Mouse (Mus musculus) cerebellum, adult 2 months (tissue): ENCODE measurements around the gene Chst8. TPM values are rescaled to one million over a fixed set of nuclear protein-coding genes. Genes with fewer than 3 reads are reported as not detected.
A peak's percentile ranks its signal among the peaks of the same experiment; 100 is the strongest.

Experiments used
- DNase-seq, 2 experiments: peaks; one replicate each; pipeline ENCODE4 v3.0.0; 2021
- H3K27ac ChIP-seq: fragments of 200-500 bp; 2 replicates; pipeline ENCODE4 v1.5.1; 2012; ENCODE audit warnings: low read length, control low read depth, inconsistent platforms; ENCODE audit not compliant: insufficient read depth
- H3K27me3 ChIP-seq: fragments of 200-500 bp; 2 replicates; pipeline ENCODE4 v1.6.1; 2012; ENCODE audit warnings: inconsistent platforms, mild to moderate bottlenecking, low read length, moderate library complexity; ENCODE audit not compliant: control insufficient read depth, insufficient read depth
- H3K4me1 ChIP-seq: fragments of 200-500 bp; 2 replicates; pipeline ENCODE4 v1.6.1; 2011; ENCODE audit warnings: low read length; ENCODE audit not compliant: control insufficient read depth, insufficient read depth
- H3K4me3 ChIP-seq: fragments of 200-500 bp; replicated peaks from 2 replicates; pipeline ENCODE3; 2011; ENCODE audit warnings: mild to moderate bottlenecking, low read depth, low read length, control low read depth; ENCODE audit not compliant: insufficient read depth
- CTCF ChIP-seq: fragments of 200-500 bp; IDR thresholded peaks from 2 replicates; pipeline ENCODE4 v1.5.1; 2011; ENCODE audit warnings: low read depth, mild to moderate bottlenecking, control low read depth, low read length, moderate library complexity, borderline replicate concordance; ENCODE audit not compliant: insufficient read depth
- POLR2A ChIP-seq: fragments of 200-500 bp; IDR thresholded peaks from 2 replicates; pipeline ENCODE4 v1.6.1; 2011; ENCODE audit warnings: low read length, control low read depth, borderline replicate concordance; ENCODE audit not compliant: insufficient read depth
- WGBS: fragments of 180-500 bp; shearing (Covaris S2); methylation state at CpG from one replicate; pipeline ENCODE4 v1.1.7; 2018; 5-methylcytosine and 5-hydroxymethylcytosine counted together
- polyA plus RNA-seq: library from polyadenylated mRNA; depleted of rRNA; stranded (reverse); fragments of >200 nt; gene quantifications from 2 replicates; pipeline ENCODE4 v1.2.3, GENCODE M21; 2012

Chst8 gene
- polyA plus RNA-seq, 1 experiment, result 30.1 TPM

GRCm38 (mm10) chr7:34811531-34812526 lies 682 bp downstream of the Chst8 start:
- Histone ChIP-seq H3K4me3 (peak overlapping the region; percentile 6), H3K27me3 (no peaks in the 10 kb centered on the region), H3K27ac (no peak overlapping the region), H3K4me1 (0 out of 2 replicates have a peak, but pooled peaks cover 5% of the 10 kb centered on the region)
- TF ChIP-seq POLR2A (no peak), CTCF (no peak)
- peak in 1 of 2 experiments; percentile 15 for DNase-seq
- 1% methylated on average over 66 of the region's 66 CpGs for WGBS

GRCm38 (mm10) chr7:34811060-34811459 lies 1.5 kb downstream of the Chst8 start:
- DNase-seq, result no peak
- no peak overlapping the region for H3K27ac ChIP-seq
- H3K27me3 ChIP-seq, result no peaks in the 10 kb centered on the region
- H3K4me1 ChIP-seq, result peaks cover 11% of the 10 kb centered on the region; the same call in 1 of the 2 replicates
- 5% methylated on average over 10 of the region's 10 CpGs for WGBS
- TF ChIP-seq CTCF (no peak), POLR2A (no peak)
- no peak overlapping the region for H3K4me3 ChIP-seq

- peaks cover 8% of the 10 kb centered on the region; the same call in 1 of the 2 replicates for H3K4me1 ChIP-seq
- no peak for TF ChIP-seq POLR2A
- TF ChIP-seq CTCF, result no peak
- WGBS, result 18% methylated on average over 6 of the region's 6 CpGs
- H3K27me3 ChIP-seq, result no peaks in the 10 kb centered on the region
- DNase-seq, result peak; percentile 59 to 78
- no peak overlapping the region for H3K27ac ChIP-seq
- no peak overlapping the region for H3K4me3 ChIP-seq
These were observed 6.2 kb downstream of the Chst8 start for GRCm38 (mm10) chr7:34806307-34806706.

GRCm38 (mm10) chr7:34805691-34806205 lies 6.8 kb downstream of the Chst8 start:
- DNase-seq, result no peak
- TF ChIP-seq POLR2A (no peak), CTCF (no peak)
- Histone ChIP-seq H3K4me1 (peaks cover 8% of the 10 kb centered on the region; the same call in 1 of the 2 replicates), H3K27ac (no peak overlapping the region), H3K4me3 (no peak overlapping the region), H3K27me3 (no peaks in the 10 kb centered on the region; the same call in 1 of the 2 replicates)
- WGBS, result 93% methylated on average over 3 of the region's 3 CpGs

GRCm38 (mm10) chr7:34805042-34805441 lies 7.5 kb downstream of the Chst8 start:
- Histone ChIP-seq H3K4me3 (no peak overlapping the region), H3K27me3 (no peaks in the 10 kb centered on the region; the same call in 1 of the 2 replicates), H3K27ac (no peak overlapping the region), H3K4me1 (peaks cover 8% of the 10 kb centered on the region; the same call in 1 of the 2 replicates)
- TF ChIP-seq CTCF (no peak), POLR2A (no peak)
- 79% methylated on average over 2 of the region's 2 CpGs for WGBS
- DNase-seq, result no peak

GRCm38 (mm10) chr7:34799950-34800511 lies 12.5 kb downstream of the Chst8 start:
- Histone ChIP-seq H3K4me1 (no peaks in the 10 kb centered on the region), H3K27me3 (no peaks in the 10 kb centered on the region; the same call in 1 of the 2 replicates), H3K4me3 (no peak overlapping the region), H3K27ac (no peak overlapping the region)
- no peak for DNase-seq
- 21% methylated on average over 13 of the region's 13 CpGs for WGBS
- TF ChIP-seq CTCF (no peak), POLR2A (no peak)

DNA sequence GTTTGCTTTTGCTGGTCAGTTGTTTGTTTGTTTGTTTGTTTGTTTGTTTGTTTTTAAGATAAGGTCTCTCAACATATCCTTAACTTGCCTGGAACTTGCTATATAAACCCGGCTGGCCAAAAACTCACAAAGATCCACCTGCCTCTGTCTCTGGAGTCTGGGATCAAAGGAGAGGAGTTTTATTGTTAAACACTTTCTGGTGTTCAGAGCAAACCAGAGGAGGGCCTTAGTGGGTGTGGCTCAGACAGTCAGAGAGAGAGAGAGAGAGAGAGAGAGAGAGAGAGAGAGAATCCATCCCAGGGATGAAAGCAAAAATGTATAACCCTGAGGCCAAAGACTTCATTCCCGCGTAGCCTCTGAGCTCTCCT lies 13.1 kb downstream of the Chst8 start:
- WGBS, result 37% methylated on average over 3 of the region's 3 CpGs
- no peak overlapping the region for H3K4me3 ChIP-seq
- no peak for TF ChIP-seq POLR2A
- TF ChIP-seq CTCF, result no peak
- H3K27me3 ChIP-seq, result no peaks in the 10 kb centered on the region; the same call in 1 of the 2 replicates
- H3K4me1 ChIP-seq, result no peaks in the 10 kb centered on the region
- no peak overlapping the region for H3K27ac ChIP-seq
- no peak for DNase-seq
